Mouse (Mus musculus): ENCODE data around the gene Kdelr3. TPM values are rescaled to one million over a fixed set of nuclear protein-coding genes. Genes with fewer than 3 reads are reported as not detected.

Gene Kdelr3
- polyA plus RNA-seq, 1 experiment from 2014 or later, result 41.6 TPM

DNA sequence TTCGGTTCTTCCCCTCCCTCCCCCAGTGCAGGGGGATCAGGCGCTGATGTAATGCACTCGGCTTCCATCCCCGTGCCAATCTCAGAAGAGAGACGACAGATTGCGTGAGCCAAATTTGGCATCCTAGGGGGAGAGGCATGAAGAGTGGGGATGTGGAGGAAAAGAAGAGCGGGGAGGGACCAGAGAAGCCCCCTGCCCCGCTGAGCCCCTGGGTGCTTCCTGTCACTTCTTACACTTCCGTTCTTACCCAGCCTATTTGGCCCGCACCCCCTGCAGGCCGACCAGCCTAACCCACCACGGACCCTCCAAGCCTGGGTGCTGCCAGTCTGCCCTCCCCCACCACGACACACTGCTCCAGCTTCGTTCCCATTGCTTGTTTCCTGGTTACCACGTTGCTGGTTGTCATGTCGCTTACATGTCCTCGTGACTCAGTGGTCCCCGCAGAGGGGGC lies 13.3 kb upstream of the Kdelr3 start:
- H3K4me2 ChIP-seq (ENCODE audit: low read length), result no peak overlapping the region
- H3K4me3 ChIP-seq (replicated peaks; ENCODE audit: low read depth, low read length), result no peak overlapping the region
- peaks cover 39% of the 10 kb centered on the region for H3K27me3 ChIP-seq (ENCODE audit: insufficient read depth, low read length)
- H3K9ac ChIP-seq (ENCODE audit: low read depth, low read length), result no peak overlapping the region
- no peak for DNase-seq (ENCODE audit: low spot score)
- TF ChIP-seq CTCF (IDR thresholded peaks at IDR 0.05; ENCODE audit: low read depth), result no peak
- no peak for ATAC-seq (replicated peaks; ENCODE audit: low FRiP score, low read depth)
- no peaks in the 10 kb centered on the region for H3K36me3 ChIP-seq (ENCODE audit: insufficient read depth, low read length)
- peaks cover 10% of the 10 kb centered on the region; the same call in 1 of the 2 replicates for H3K4me1 ChIP-seq (replicated peaks; ENCODE audit: insufficient read depth, low read length)
- WGBS, result 23% methylated on average over 17 of the region's 18 CpGs
- H3K9me3 ChIP-seq (replicated peaks; ENCODE audit: low read length), result no peaks in the 10 kb centered on the region
- H3K27ac ChIP-seq, result no peak overlapping the region

DNA sequence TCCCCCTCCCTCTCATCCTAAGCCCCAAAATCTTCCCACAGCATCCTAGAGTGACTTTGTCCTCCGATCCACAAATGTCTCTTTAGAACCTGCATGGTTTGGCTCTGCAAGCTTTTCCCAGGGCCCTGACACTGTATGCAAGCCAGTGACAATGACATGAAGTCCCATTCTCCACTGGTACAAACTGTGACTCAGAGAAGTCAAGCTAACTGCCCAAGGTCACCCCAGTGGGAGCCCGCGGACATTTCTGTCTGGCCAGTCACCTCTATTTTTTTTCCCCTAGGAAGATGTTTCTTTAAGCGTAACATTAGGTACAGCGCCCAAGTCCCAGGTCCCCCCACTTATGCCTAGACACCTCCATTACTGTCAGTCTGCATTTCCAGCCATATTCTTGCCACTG lies 12.8 kb upstream of the Kdelr3 start:
- DNase-seq (ENCODE audit: low spot score) (no peak), ATAC-seq (replicated peaks; ENCODE audit: low FRiP score, low read depth) (no peak)
- TF ChIP-seq CTCF (IDR thresholded peaks at IDR 0.05; ENCODE audit: low read depth), result no peak
- Histone ChIP-seq H3K27ac (no peak overlapping the region), H3K4me1 (replicated peaks; ENCODE audit: insufficient read depth, low read length) (peaks cover 10% of the 10 kb centered on the region; the same call in 1 of the 2 replicates), H3K4me2 (ENCODE audit: low read length) (no peak overlapping the region), H3K9me3 (replicated peaks; ENCODE audit: low read length) (no peaks in the 10 kb centered on the region), H3K36me3 (ENCODE audit: insufficient read depth, low read length) (no peaks in the 10 kb centered on the region), H3K27me3 (ENCODE audit: insufficient read depth, low read length) (peaks cover 39% of the 10 kb centered on the region), H3K4me3 (replicated peaks; ENCODE audit: low read depth, low read length) (no peak overlapping the region), H3K9ac (ENCODE audit: low read depth, low read length) (no peak overlapping the region)
- WGBS, result 73% methylated on average over 5 of the region's 5 CpGs

DNA sequence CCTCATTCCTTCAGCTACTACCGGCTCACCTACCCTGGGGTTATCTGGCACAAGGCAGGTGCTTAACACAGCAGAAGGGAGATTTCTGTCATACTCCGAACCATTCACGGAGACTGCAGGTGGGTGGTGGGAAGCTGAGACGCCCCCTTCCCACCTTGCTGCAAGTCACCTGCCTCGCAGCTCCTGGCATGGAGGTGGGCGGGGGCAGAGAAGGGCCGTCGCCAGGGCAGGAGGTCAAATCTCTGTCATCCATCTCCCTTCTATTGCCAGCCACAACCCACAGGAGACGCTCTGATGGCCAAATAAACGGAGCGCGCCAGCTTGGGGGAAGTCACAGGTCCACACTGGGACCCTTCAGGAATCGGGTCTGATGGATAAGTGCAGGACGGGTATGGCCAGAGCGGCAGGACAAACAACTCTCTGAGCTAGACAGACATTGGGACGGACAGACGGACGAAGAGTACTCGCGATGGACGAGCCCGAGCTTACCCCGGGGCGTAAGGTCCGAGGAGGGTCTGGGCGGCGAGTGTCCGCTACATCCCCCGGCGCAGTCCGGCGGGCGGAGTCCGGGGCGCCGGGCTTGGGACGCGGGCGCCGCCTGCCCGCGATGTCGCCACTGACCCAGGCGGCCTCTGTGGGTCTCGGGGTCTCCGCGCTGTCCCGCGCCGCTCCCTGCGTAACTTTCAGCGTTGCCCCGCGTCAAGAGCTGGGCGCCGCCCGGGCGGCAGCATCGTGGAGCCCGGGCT lies 11.3 kb upstream of the Kdelr3 start, which contains the start of gene Kcnj4:
TSS of gene Kcnj4 (minus strand) at position 535 of the 746 bp plus-strand sequence.
- no peak for ATAC-seq (replicated peaks; ENCODE audit: low FRiP score, low read depth)
- no peak for TF ChIP-seq CTCF (IDR thresholded peaks at IDR 0.05; ENCODE audit: low read depth)
- H3K27ac ChIP-seq, result no peak within 1 kb of the TSS
- DNase-seq (ENCODE audit: low spot score), result no peak
- WGBS, result 1% methylated on average over 43 of the region's 60 CpGs
- H3K9ac ChIP-seq (ENCODE audit: low read depth, low read length), result peak within 1 kb of the TSS; percentile 62
- H3K4me3 ChIP-seq (replicated peaks; ENCODE audit: low read depth, low read length), result peak within 1 kb of the TSS; percentile 55
- H3K36me3 ChIP-seq (ENCODE audit: insufficient read depth, low read length), result no peaks in the 10 kb centered on the region
- no peaks in the 10 kb centered on the region for H3K9me3 ChIP-seq (replicated peaks; ENCODE audit: low read length)
- H3K4me2 ChIP-seq (ENCODE audit: low read length), result peak within 1 kb of the TSS; percentile 99
- H3K4me1 ChIP-seq (replicated peaks; ENCODE audit: insufficient read depth, low read length), result peaks cover 10% of the 10 kb centered on the region; the same call in 1 of the 2 replicates
- peaks cover 41% of the 10 kb centered on the region for H3K27me3 ChIP-seq (ENCODE audit: insufficient read depth, low read length)

DNA sequence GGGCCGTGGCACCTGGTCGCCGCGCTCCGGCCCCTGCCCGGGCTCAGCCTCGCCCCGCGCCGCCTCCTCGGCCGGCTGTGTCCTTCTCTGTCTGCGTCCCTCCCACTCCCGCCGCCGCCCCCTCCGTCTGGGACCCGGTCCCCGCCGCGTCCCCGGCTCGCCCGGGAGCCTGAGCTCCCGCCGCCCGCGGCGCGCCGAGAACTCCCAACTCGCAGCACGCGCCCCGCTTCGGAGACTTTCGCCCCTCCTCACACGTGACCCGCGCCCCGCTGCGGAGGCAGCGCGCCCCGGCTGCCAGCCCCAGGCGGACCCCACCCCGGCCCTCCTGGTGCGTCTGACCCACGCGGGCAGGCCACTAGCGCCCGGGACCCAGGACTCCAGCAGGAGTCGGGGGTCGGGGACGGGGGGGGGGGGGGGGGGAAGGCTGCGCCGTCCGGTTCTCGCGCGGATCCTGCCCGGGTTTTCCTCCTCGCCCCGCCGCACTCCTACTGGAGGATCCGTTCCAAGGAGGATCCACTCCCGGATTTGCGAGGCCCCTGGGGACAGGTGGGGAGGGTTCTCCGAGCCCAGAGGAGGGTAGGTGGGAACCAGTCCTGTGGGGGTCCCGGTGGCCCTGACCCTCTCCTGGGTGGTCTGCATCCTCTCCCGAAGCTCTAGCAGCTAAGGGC lies 10.5 kb upstream of the Kdelr3 start:
- WGBS, result 1% methylated on average over 51 of the region's 71 CpGs
- peak; percentile 49 for ATAC-seq (replicated peaks; ENCODE audit: low FRiP score, low read depth)
- TF ChIP-seq CTCF (IDR thresholded peaks at IDR 0.05; ENCODE audit: low read depth), result no peak

DNA sequence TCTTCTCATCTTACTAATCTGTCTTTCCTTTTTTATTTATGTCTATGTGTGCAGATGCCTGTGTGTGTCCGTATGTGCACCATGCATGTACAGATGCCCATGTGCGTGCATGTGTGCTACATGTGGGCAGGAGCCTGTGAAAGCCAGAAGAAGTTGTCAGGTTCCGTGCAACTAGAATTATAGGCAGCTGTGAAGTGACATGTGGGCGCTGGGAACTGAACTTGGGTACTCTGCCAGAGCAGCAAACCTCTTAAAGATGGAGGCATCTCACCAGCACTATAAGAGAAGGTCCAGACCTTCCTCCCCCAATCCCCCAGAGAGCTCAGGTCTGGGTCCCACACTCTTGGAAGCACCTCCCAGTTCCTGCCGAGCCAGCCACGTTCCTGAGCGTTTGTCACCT lies 9.8 kb upstream of the Kdelr3 start:
- Histone ChIP-seq H3K27ac (no peak overlapping the region), H3K4me1 (replicated peaks; ENCODE audit: insufficient read depth, low read length) (peaks cover 10% of the 10 kb centered on the region; the same call in 1 of the 2 replicates), H3K27me3 (ENCODE audit: insufficient read depth, low read length) (peaks cover 51% of the 10 kb centered on the region), H3K36me3 (ENCODE audit: insufficient read depth, low read length) (no peaks in the 10 kb centered on the region), H3K9me3 (replicated peaks; ENCODE audit: low read length) (no peaks in the 10 kb centered on the region), H3K4me2 (ENCODE audit: low read length) (peak overlapping the region; percentile 99; the same call in 1 of the 2 replicates), H3K4me3 (replicated peaks; ENCODE audit: low read depth, low read length) (peak overlapping the region; percentile 55; the same call in 1 of the 2 replicates), H3K9ac (ENCODE audit: low read depth, low read length) (no peak overlapping the region)
- no peak for TF ChIP-seq CTCF (IDR thresholded peaks at IDR 0.05; ENCODE audit: low read depth)
- DNase-seq (ENCODE audit: low spot score) (no peak), ATAC-seq (replicated peaks; ENCODE audit: low FRiP score, low read depth) (no peak)
- WGBS, result 27% methylated on average over 7 of the region's 7 CpGs

More for the DNA sequence above, 10.5 kb upstream of the Kdelr3 start:
- Histone ChIP-seq H3K9ac (ENCODE audit: low read depth, low read length) (peak overlapping the region; percentile 62), H3K9me3 (replicated peaks; ENCODE audit: low read length) (no peaks in the 10 kb centered on the region), H3K4me2 (ENCODE audit: low read length) (peak overlapping the region; percentile 99), H3K27ac (no peak overlapping the region), H3K4me1 (replicated peaks; ENCODE audit: insufficient read depth, low read length) (peaks cover 10% of the 10 kb centered on the region; the same call in 1 of the 2 replicates), H3K27me3 (ENCODE audit: insufficient read depth, low read length) (peaks cover 49% of the 10 kb centered on the region), H3K4me3 (replicated peaks; ENCODE audit: low read depth, low read length) (peak overlapping the region; percentile 55), H3K36me3 (ENCODE audit: insufficient read depth, low read length) (no peaks in the 10 kb centered on the region)
- peak; percentile 61 for DNase-seq (ENCODE audit: low spot score)

DNA sequence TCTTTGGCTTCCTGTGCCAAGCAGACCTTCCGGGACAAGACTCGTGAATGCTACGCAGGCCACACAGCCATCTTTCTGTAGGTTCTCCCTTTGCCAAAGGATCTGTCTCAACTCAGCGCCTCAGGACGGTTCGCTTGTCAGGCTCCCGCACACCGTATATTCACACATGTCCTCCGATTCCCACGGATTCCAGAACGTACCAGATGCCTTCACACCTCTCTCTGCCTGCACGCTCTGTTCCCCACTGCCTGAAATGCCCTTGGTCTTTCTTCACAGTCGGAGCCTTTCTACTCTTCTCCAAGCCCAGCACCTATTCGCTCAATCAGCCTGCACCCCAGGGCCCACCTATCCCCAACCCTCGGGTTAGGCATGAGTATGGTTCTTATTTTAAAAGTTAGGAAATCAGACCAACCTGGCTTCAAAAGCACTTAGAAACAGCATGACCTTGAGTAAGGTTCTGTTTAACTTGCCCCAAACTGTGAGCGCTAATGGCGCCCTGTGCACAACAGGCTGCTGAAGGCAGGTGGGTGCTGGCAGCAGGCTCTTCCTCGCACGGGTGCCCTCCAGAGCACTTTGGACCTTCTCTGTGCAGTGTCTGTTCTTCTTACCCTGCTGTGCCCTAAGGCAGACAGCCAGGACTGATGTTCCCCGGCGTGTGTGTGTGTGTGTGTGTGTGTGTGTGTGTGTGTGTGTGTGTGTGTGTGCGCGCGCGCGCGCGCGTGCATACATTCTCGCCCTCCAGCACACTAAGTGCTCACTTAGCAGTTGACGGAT lies 9.0 kb upstream of the Kdelr3 start:
- Histone ChIP-seq H3K4me2 (ENCODE audit: low read length) (no peak overlapping the region), H3K9me3 (replicated peaks; ENCODE audit: low read length) (no peaks in the 10 kb centered on the region), H3K4me3 (replicated peaks; ENCODE audit: low read depth, low read length) (no peak overlapping the region), H3K27me3 (ENCODE audit: insufficient read depth, low read length) (peaks cover 49% of the 10 kb centered on the region), H3K9ac (ENCODE audit: low read depth, low read length) (no peak overlapping the region), H3K27ac (no peak overlapping the region), H3K36me3 (ENCODE audit: insufficient read depth, low read length) (no peaks in the 10 kb centered on the region), H3K4me1 (replicated peaks; ENCODE audit: insufficient read depth, low read length) (peaks cover 13% of the 10 kb centered on the region; the same call in 1 of the 2 replicates)
- no peak for TF ChIP-seq CTCF (IDR thresholded peaks at IDR 0.05; ENCODE audit: low read depth)
- ATAC-seq (replicated peaks; ENCODE audit: low FRiP score, low read depth) (no peak), DNase-seq (ENCODE audit: low spot score) (no peak)
- 50% methylated on average over 31 of the region's 31 CpGs for WGBS
